Mouse (Mus musculus): ENCODE measurements around the gene Sost. TPM values are rescaled to one million over a fixed set of nuclear protein-coding genes. Genes with fewer than 3 reads are reported as not detected.

Sost gene
- total RNA-seq, 2 experiments from 2014 or later: not detected

DNA sequence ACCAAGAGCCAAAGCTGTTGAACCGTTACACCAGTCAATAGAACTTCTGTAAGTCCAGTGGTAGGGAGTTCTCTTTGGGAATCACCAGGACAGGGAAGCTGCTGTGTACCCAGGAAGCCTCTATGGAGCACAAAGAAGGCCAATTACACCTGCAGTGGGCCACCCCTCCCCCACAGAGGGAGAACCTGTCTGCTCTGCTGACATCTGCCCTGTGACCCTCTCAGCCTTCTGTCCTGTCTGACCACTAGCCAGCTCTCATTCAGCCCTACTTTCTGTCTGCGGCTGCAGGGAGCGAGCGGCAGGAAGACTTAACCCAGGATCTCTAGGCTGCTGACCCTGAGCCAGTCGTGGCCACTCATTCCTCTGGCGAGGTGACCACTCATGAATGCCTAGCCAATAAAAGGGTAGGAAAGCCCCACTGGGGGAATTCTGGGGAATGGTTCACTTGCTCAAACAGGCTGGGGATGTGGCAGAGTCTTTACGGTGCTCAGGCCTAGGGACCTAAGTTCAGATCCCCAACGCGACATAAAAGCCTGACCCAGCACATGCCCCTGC, 13.9 kb upstream of the Sost start:
- intact Hi-C loops (cut with DNase I): no loop called here
- no peak for TF ChIP-seq CTCF (IDR thresholded peaks at IDR 0.05)
- H3K27ac ChIP-seq: peak overlapping the region; percentile 99
- DNase-seq: no peak
- peak overlapping the region; percentile 90 for H3K4me3 ChIP-seq

DNA sequence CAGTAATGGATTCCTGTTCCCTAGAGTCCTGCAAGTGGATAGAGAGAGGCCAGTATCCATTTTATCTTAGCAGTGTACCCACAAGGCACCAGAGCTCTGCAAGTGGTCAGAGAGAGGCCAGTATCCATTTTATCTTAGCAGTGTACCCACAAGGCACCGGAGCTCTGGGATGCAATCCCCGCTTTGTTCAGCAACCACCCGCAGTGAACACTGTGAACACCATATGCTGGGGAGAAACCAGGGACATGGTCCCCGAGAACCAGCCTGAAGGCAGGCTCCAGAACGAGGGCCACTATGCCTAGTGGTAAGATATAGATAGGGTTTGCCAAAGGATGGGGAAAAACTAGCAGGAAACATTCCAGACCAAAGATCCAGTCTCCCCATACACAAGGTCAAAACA, 12.3 kb upstream of the Sost start:
- intact Hi-C loops (cut with DNase I): loop anchor here (10.0 kb wide), 1 partner anchor 164 kb away; no protein-coding TSS in a partner anchor

DNA sequence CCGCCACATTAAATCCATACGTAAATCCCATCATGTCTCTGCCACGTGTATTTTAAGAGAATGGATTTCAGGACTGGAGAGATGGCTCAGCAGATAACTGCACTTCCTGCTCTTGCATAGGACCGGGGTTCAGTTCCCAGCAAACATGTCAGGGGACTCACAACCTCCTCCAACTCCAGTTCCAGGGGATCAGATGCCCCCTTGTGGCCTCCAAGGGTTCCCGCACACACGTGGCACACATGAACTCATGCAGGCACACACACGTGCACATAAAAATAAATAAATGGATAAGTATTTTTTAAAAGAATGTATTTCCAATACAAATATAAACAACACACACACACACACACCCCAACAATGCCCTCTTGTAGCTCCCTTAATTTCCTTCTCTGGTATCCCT, 10.1 kb upstream of the Sost start:
- peak; percentile 16; the same call in 1 of the 2 replicates for TF ChIP-seq CTCF (IDR thresholded peaks at IDR 0.05)
- intact Hi-C loops (cut with DNase I): loop anchor here (10.0 kb wide), 1 partner anchor 162 kb away; no protein-coding TSS in a partner anchor
- H3K4me3 ChIP-seq: no peak overlapping the region
- no peak for DNase-seq
- H3K27ac ChIP-seq: no peak overlapping the region

More for the DNA sequence above, 12.3 kb upstream of the Sost start:
- DNase-seq: no peak
- no peak for TF ChIP-seq CTCF (IDR thresholded peaks at IDR 0.05)
- Histone ChIP-seq H3K4me3 (no peak overlapping the region), H3K27ac (no peak overlapping the region; the same call in 1 of the 2 replicates)

DNA sequence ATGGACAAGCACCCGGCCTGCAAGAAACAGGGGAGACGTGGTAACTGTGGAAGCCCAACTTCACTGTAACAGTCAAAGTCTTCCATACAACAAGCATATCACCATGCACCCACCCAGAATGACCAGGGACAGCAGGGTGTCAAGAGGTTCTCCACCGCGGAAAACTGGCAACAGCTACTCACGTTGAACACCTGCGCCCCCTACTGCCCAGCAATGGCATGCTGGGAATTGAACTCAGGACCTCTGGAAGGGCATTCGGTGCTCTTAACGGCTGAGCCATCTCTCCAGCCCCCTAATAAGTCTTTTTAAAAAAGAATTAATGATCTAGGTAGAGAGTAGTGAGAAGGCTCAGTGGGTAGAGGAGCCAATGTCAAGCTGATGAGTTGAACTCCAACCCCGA, 8.1 kb upstream of the Sost start:
- no peak overlapping the region for H3K27ac ChIP-seq
- peak; percentile 59 for DNase-seq
- no peak overlapping the region for H3K4me3 ChIP-seq
- peak; percentile 61 for TF ChIP-seq CTCF (IDR thresholded peaks at IDR 0.05)
- intact Hi-C loops (cut with DNase I): loop anchor here (10.0 kb wide), 1 partner anchor 160 kb away; no protein-coding TSS in a partner anchor

GRCm38 (mm10) chr11:101974181-101974580, 7.4 kb upstream of the Sost start:
- no peak overlapping the region for H3K27ac ChIP-seq
- no peak for DNase-seq
- H3K4me3 ChIP-seq: no peak overlapping the region
- intact Hi-C loops (cut with DNase I): loop anchor here (10.0 kb wide), 1 partner anchor 159 kb away; no protein-coding TSS in a partner anchor
- no peak for TF ChIP-seq CTCF (IDR thresholded peaks at IDR 0.05)

DNA sequence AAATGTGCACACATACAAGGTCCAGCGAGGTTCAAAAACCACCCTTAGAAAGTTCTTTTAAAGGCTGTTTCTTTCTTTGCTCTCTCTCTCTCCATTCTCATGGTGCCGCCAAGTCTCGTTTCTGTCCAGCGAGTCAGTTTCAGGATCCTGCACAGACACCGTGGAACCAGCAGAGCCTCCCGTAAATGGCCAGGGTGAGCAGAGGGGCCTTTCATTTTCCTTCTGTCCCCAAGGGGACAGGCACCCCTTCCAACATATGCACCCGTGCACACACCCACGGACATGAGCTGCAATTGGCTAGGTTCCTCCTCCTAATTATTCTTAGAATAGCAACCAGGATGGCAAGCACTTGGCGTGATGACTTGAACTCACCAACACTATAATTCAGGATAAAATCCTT, 6.7 kb upstream of the Sost start:
- intact Hi-C loops (cut with DNase I): loop anchor here (10.0 kb wide), 1 partner anchor 159 kb away; no protein-coding TSS in a partner anchor
- no peak overlapping the region for H3K4me3 ChIP-seq
- TF ChIP-seq CTCF (IDR thresholded peaks at IDR 0.05): no peak
- no peak overlapping the region for H3K27ac ChIP-seq
- DNase-seq: no peak

DNA sequence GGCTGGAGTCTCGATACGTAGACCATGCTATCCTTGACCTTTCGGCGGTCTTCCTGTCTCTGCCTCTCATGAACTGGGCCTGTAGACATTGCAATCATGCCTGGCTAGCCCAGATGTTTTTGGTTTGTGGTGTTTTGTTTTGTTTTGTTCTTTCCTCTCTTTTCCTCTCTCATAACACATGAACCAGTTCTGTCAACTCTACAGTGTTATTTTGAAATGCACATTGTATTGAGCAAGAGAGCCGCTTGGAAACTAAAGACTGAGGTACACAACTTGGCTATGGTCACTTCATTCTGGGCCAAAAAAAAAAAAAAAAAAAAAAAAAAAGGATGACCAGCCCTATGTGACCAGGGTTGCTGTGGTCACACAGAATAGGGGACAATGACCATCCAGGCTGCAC, 5.8 kb upstream of the Sost start:
- Histone ChIP-seq H3K27ac (peak overlapping the region; percentile 43; the same call in 1 of the 2 replicates), H3K4me3 (no peak overlapping the region)
- intact Hi-C loops (cut with DNase I): loop anchor here (10.0 kb wide), 1 partner anchor 158 kb away; no protein-coding TSS in a partner anchor
- no peak for DNase-seq
- no peak for TF ChIP-seq CTCF (IDR thresholded peaks at IDR 0.05)

- no peak overlapping the region for H3K4me3 ChIP-seq
- peak overlapping the region; percentile 43 for H3K27ac ChIP-seq
- intact Hi-C loops (cut with DNase I): loop anchor here (10.0 kb wide), 1 partner anchor 157 kb away; no protein-coding TSS in a partner anchor
- no peak for DNase-seq
- no peak for TF ChIP-seq CTCF (IDR thresholded peaks at IDR 0.05)
These were observed 5.3 kb upstream of the Sost start for GRCm38 (mm10) chr11:101972097-101972496.

- intact Hi-C loops (cut with DNase I): loop anchor here (10.0 kb wide), 1 partner anchor 157 kb away; no protein-coding TSS in a partner anchor
- Histone ChIP-seq H3K27ac (peak overlapping the region; percentile 43), H3K4me3 (no peak overlapping the region)
- TF ChIP-seq CTCF (IDR thresholded peaks at IDR 0.05): peak; percentile 98
- peak; percentile 74 for DNase-seq
These were observed 4.6 kb upstream of the Sost start for GRCm38 (mm10) chr11:101971410-101971809.

- no peak overlapping the region for H3K27ac ChIP-seq
- TF ChIP-seq CTCF (IDR thresholded peaks at IDR 0.05): no peak
- intact Hi-C loops (cut with DNase I): loop anchor here (10.0 kb wide), 1 partner anchor 155 kb away; no protein-coding TSS in a partner anchor
- DNase-seq: no peak
- H3K4me3 ChIP-seq: no peak overlapping the region
These were observed 3.0 kb upstream of the Sost start for GRCm38 (mm10) chr11:101969835-101970234.

DNA sequence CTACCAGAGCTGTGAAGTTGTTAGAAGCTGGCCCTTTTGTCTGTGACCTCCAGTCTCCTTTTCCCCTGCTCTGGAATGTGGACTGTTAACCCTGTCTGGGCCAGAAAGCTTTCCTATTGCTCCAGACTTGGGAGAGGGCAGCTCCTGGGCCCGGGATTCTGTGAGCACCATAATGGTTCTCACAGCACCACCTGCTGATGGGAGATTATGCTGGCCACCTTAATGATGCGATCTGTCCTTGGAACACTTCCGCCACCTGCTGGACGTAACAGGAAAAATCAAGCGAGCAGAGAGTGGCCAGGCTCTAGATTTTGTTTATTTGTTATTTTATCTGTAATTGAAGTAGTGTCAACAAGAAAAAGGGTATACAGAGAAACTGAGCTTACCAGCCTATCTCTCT, 2.0 kb upstream of the Sost start:
- peak; percentile 82 for DNase-seq
- Histone ChIP-seq H3K27ac (no peak overlapping the region), H3K4me3 (no peak overlapping the region)
- no peak; the same call in 1 of the 2 replicates for TF ChIP-seq CTCF (IDR thresholded peaks at IDR 0.05)
- intact Hi-C loops (cut with DNase I): loop anchor here (1.0 kb wide), 1 partner anchor 49 kb away; no protein-coding TSS in a partner anchor

DNA sequence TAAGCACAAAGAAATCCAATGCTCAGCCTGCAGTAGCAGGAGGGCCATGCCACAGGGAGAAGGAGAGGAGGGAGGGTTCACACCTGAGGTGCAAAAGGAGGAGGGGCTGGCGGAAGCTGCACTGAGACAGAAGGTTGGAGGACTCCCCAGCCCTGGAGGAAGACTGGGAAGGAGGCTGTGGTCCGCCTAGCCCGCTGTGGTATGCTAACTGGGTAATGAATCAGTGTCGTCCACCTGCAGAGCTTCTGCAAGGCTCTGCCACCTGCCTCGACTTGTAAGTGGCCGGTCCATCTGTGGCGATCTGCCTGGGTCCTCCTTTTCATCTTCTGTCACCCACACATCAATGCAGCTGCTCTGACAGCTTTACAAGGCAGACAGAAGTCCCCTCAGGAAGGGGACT, 1.5 kb upstream of the Sost start:
- no peak for DNase-seq
- intact Hi-C loops (cut with DNase I): loop anchor here (1.0 kb wide), 1 partner anchor 49 kb away; no protein-coding TSS in a partner anchor
- Histone ChIP-seq H3K4me3 (no peak overlapping the region), H3K27ac (no peak overlapping the region)
- no peak for TF ChIP-seq CTCF (IDR thresholded peaks at IDR 0.05)

DNA sequence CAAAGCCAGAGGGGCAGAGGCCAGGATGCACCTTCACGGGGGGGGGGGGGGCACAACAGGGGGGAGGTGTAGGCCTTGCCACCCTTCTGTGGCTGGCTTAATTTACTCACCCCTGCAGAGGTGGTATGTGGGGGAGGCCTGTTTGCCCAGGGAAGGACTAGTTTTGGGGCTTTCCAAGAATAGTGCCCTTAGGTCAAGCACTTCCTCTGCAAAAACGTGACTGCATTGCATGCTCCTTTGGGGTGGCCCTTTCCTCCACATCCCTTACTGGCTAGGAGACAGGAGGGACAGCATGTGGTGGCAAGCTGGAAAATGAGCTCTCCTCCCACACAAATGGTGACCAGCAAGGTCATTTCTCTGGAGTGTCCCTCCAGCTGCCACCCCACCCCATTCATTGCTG, 1.3 kb downstream of the Sost start:
- H3K4me3 ChIP-seq: no peak overlapping the region
- H3K27ac ChIP-seq: no peak overlapping the region
- DNase-seq: no peak
- intact Hi-C loops (cut with DNase I): no loop called here
- TF ChIP-seq CTCF (IDR thresholded peaks at IDR 0.05): no peak
